Mouse (Mus musculus): Measurements from ENCODE around the gene Ngef. TPM values are rescaled to one million over a fixed set of nuclear protein-coding genes. Genes with fewer than 3 reads are reported as not detected.

Gene Ngef
- not detected for total RNA-seq (2023)

GRCm38 (mm10) chr1:87573800-87574215 lies at the start of gene Ngef:
Gene Ngef, minus strand, starts transcription at chr1:87573870.

GRCm38 (mm10) chr1:87620211-87620668 lies 46.6 kb upstream of the Ngef start, which contains the start of gene Inpp5d:
Gene Inpp5d, plus strand, starts transcription at chr1:87620312.

GRCm38 (mm10) chr1:87509561-87510165 lies 64.0 kb downstream of the Ngef start, which contains the start of gene Neu2:
Gene Neu2, plus strand, starts transcription at chr1:87509889.

GRCm38 (mm10) chr1:87469971-87470370 lies 103.7 kb downstream of the Ngef start, which contains the start of gene Snorc:
Gene Snorc, plus strand, starts transcription at chr1:87470271.

Other genes with a start within 250 kb of the Ngef start
- 127 TPM for gene Gigyf2, start 246.9 kb downstream of the Ngef start, total RNA-seq (2023)
- gene Kcnj13, start 179.1 kb downstream of the Ngef start, total RNA-seq (2023), result not detected
- not detected for gene Snorc, start 103.6 kb downstream of the Ngef start, total RNA-seq (2023)
- not detected for gene Neu2, start 64.0 kb downstream of the Ngef start, total RNA-seq (2023)
- 245 TPM for gene Inpp5d, start 46.4 kb upstream of the Ngef start, total RNA-seq (2023)
- 93.1 TPM for gene Atg16l1, start 182.0 kb upstream of the Ngef start, total RNA-seq (2023)
- 7.3 TPM for gene Sag, start 229.8 kb upstream of the Ngef start, total RNA-seq (2023)

All from CD4-positive naive resting alpha-beta T cell, adult 57 days (primary cell).